Mouse (Mus musculus): ENCODE measurements around the gene Arsg. TPM values are rescaled to one million over a fixed set of nuclear protein-coding genes. Genes with fewer than 3 reads are reported as not detected.

Arsg gene
- polyA plus RNA-seq, 1 experiment = 2.4 TPM

DNA sequence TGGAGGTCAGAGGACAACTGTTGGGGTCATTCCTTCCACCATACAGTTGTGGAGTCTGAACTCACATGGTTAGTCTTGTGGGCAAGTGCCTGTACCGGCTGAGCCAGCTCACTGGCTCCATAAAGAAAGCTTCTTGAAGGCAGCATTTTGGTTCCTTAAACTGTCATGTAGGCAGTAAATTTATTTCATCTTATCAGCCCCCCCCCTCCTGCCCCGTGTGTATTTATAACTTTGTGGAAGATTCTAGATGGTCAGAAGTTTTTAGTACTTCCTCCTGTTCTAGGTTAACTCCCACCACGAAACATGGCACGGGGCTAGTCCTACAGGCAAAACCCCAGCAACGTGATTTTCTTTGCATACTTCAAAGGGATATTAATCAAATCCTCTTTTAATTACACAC, 51.7 kb downstream of the Arsg start:
- no peak overlapping the region for H3ac ChIP-seq (ENCODE audit: control insufficient read depth, insufficient read length)

DNA sequence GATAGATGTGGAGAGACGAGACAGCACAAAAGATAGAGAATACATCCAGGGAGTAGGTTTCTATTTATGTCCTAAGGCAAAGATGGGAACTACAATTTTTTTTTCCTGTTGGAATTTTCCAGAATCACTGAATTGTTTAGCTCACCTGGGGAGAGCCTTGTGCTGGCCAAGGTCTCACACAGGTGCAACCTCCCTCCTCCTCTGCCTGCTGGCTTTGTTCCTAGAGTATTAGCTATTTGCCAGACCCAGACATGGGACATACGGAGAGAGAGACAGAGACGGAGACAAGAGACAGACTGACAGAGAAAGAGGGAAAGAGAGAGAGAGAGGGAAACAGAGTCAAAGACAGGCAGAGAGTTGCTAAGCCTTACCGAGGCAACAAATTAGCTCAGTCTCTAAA, 52.4 kb downstream of the Arsg start:
- H3K27me3 ChIP-seq (ENCODE audit: control insufficient read depth, insufficient read depth, insufficient read length) = no peaks in the 10 kb centered on the region
- H3K4me2 ChIP-seq (ENCODE audit: low read depth) = no peak overlapping the region
- no peaks in the 10 kb centered on the region for H3K79me2 ChIP-seq (ENCODE audit: control insufficient read depth, insufficient read depth)
- H3K36me3 ChIP-seq (ENCODE audit: control insufficient read depth, insufficient read depth) = no peaks in the 10 kb centered on the region
- H3K4me3 ChIP-seq = no peak overlapping the region
- no peak for TF ChIP-seq POLR2A (IDR thresholded peaks at IDR 0.05; ENCODE audit: insufficient read length, low read depth)
- no peak for TF ChIP-seq USF1 (IDR thresholded peaks at IDR 0.05; ENCODE audit: low read depth)
- no peak for TF ChIP-seq POLR2AphosphoS2 (IDR thresholded peaks at IDR 0.05; ENCODE audit: insufficient read length, low read depth)
- no peak for TF ChIP-seq MAX (IDR thresholded peaks at IDR 0.05; ENCODE audit: low read depth)
- TF ChIP-seq E2F4 (IDR thresholded peaks at IDR 0.05; ENCODE audit: insufficient read depth) = no peak
- TF ChIP-seq CEBPB (IDR thresholded peaks at IDR 0.05; ENCODE audit: insufficient read depth, poor library complexity, severe bottlenecking) = no peak
- TF ChIP-seq MYOD1 (IDR thresholded peaks at IDR 0.05; ENCODE audit: control insufficient read depth in 1 of 3, insufficient read length in 2 of 3, low read depth in 2 of 3) = no peak
- no peak for TF ChIP-seq TCF3 (IDR thresholded peaks at IDR 0.05; ENCODE audit: insufficient read length, low read depth)
- no peak for TF ChIP-seq SRF (IDR thresholded peaks at IDR 0.05; ENCODE audit: control insufficient read depth, insufficient read length, low read depth)
- TF ChIP-seq MYOG (IDR thresholded peaks at IDR 0.05; ENCODE audit: control insufficient read depth in 1 of 3, insufficient read depth in 1 of 3, insufficient read length in 2 of 3, low read depth in 2 of 3) = no peak
- TF ChIP-seq REST (IDR thresholded peaks at IDR 0.05; ENCODE audit: insufficient read depth, insufficient read length) = no peak
- no peak for TF ChIP-seq TCF12 (IDR thresholded peaks at IDR 0.05; ENCODE audit: insufficient read depth, poor library complexity, severe bottlenecking)
- H3ac ChIP-seq (ENCODE audit: control insufficient read depth, insufficient read length) = no peak overlapping the region

More for the DNA sequence above, 51.7 kb downstream of the Arsg start:
- no peak overlapping the region for H3K4me3 ChIP-seq
- H3K27me3 ChIP-seq (ENCODE audit: control insufficient read depth, insufficient read depth, insufficient read length) = no peaks in the 10 kb centered on the region
- H3K79me2 ChIP-seq (ENCODE audit: control insufficient read depth, insufficient read depth) = no peaks in the 10 kb centered on the region
- no peak overlapping the region for H3K4me2 ChIP-seq (ENCODE audit: low read depth)
- H3K36me3 ChIP-seq (ENCODE audit: control insufficient read depth, insufficient read depth) = no peaks in the 10 kb centered on the region
- no peak for TF ChIP-seq REST (IDR thresholded peaks at IDR 0.05; ENCODE audit: insufficient read depth, insufficient read length)
- TF ChIP-seq TCF3 (IDR thresholded peaks at IDR 0.05; ENCODE audit: insufficient read length, low read depth) = no peak
- no peak for TF ChIP-seq POLR2A (IDR thresholded peaks at IDR 0.05; ENCODE audit: insufficient read length, low read depth)
- TF ChIP-seq TCF12 (IDR thresholded peaks at IDR 0.05; ENCODE audit: insufficient read depth, poor library complexity, severe bottlenecking) = no peak
- TF ChIP-seq POLR2AphosphoS2 (IDR thresholded peaks at IDR 0.05; ENCODE audit: insufficient read length, low read depth) = no peak
- no peak for TF ChIP-seq USF1 (IDR thresholded peaks at IDR 0.05; ENCODE audit: low read depth)

DNA sequence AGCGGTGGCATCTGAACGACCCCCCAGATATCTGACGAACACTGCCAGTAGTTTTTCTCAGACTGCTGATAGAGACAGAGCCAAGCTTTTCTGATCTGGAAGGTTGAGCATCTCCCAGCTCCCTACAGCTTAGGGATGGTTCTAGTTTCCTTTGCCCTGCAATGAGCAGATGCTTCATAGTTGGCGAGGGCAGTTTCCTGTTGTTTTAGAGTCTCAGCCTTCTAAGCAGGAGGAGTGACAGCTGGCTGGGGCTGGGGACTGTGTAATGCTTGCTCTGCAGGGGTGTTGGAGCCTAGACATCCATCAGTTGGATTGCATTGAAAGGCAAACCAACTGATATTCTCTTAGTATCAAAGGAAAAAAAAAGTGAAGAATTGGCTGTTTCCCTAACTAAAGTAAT, 56.9 kb downstream of the Arsg start:
- Histone ChIP-seq H3K4me3 (no peak overlapping the region), H3ac (ENCODE audit: control insufficient read depth, insufficient read length) (no peak overlapping the region), H3K79me2 (ENCODE audit: control insufficient read depth, insufficient read depth) (no peaks in the 10 kb centered on the region), H3K36me3 (ENCODE audit: control insufficient read depth, insufficient read depth) (no peaks in the 10 kb centered on the region), H3K4me2 (ENCODE audit: low read depth) (no peak overlapping the region), H3K27me3 (ENCODE audit: control insufficient read depth, insufficient read depth, insufficient read length) (no peaks in the 10 kb centered on the region)
- TF ChIP-seq TCF12 (IDR thresholded peaks at IDR 0.05; ENCODE audit: insufficient read depth, poor library complexity, severe bottlenecking) (no peak), CEBPB (IDR thresholded peaks at IDR 0.05; ENCODE audit: insufficient read depth, poor library complexity, severe bottlenecking) (no peak), E2F4 (IDR thresholded peaks at IDR 0.05; ENCODE audit: insufficient read depth) (no peak), POLR2A (IDR thresholded peaks at IDR 0.05; ENCODE audit: insufficient read length, low read depth) (no peak)

- Histone ChIP-seq H3K36me3 (ENCODE audit: control insufficient read depth, insufficient read depth) (no peaks in the 10 kb centered on the region), H3K4me3 (no peak overlapping the region), H3ac (ENCODE audit: control insufficient read depth, insufficient read length) (no peak overlapping the region), H3K79me2 (ENCODE audit: control insufficient read depth, insufficient read depth) (no peaks in the 10 kb centered on the region), H3K4me2 (ENCODE audit: low read depth) (no peak overlapping the region), H3K27me3 (ENCODE audit: control insufficient read depth, insufficient read depth, insufficient read length) (no peaks in the 10 kb centered on the region)
- TF ChIP-seq SRF (IDR thresholded peaks at IDR 0.05; ENCODE audit: control insufficient read depth, insufficient read length, low read depth) (no peak), MAX (IDR thresholded peaks at IDR 0.05; ENCODE audit: low read depth) (no peak), REST (IDR thresholded peaks at IDR 0.05; ENCODE audit: insufficient read depth, insufficient read length) (no peak), POLR2AphosphoS2 (IDR thresholded peaks at IDR 0.05; ENCODE audit: insufficient read length, low read depth) (no peak), USF1 (IDR thresholded peaks at IDR 0.05; ENCODE audit: low read depth) (no peak), POLR2A (IDR thresholded peaks at IDR 0.05; ENCODE audit: insufficient read length, low read depth) (no peak), MYOD1 (IDR thresholded peaks at IDR 0.05; ENCODE audit: control insufficient read depth in 1 of 3, insufficient read length in 2 of 3, low read depth in 2 of 3) (no peak), MYOG (IDR thresholded peaks at IDR 0.05; ENCODE audit: control insufficient read depth in 1 of 3, insufficient read depth in 1 of 3, insufficient read length in 2 of 3, low read depth in 2 of 3) (no peak), CEBPB (IDR thresholded peaks at IDR 0.05; ENCODE audit: insufficient read depth, poor library complexity, severe bottlenecking) (no peak), E2F4 (IDR thresholded peaks at IDR 0.05; ENCODE audit: insufficient read depth) (no peak), TCF3 (IDR thresholded peaks at IDR 0.05; ENCODE audit: insufficient read length, low read depth) (no peak), TCF12 (IDR thresholded peaks at IDR 0.05; ENCODE audit: insufficient read depth, poor library complexity, severe bottlenecking) (no peak)
Measured at GRCm38 (mm10) chr11:109535966-109536365, 62.8 kb downstream of the Arsg start.

DNA sequence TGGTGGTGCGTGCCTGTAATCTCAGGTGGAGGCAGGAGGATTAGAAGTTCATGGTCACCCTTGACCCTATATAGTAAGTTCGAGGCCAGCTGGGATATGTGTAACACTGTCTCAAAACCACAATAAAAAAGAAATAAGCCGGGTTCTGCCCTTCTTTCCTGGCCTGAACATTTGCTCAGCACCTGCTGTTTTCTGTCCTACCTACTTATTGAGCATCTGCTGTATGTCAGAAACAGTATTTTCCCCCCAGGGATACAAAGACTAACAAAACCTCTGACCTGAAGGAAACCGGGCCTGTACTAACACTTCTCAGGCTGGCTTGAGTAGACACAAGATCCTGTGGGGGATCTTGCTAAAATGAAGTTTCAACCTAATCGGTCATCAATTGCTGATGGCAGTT, 63.8 kb downstream of the Arsg start:
- H3K36me3 ChIP-seq (ENCODE audit: control insufficient read depth, insufficient read depth) = no peaks in the 10 kb centered on the region
- TF ChIP-seq MYOG (IDR thresholded peaks at IDR 0.05; ENCODE audit: control insufficient read depth in 1 of 3, insufficient read depth in 1 of 3, insufficient read length in 2 of 3, low read depth in 2 of 3) (no peak), REST (IDR thresholded peaks at IDR 0.05; ENCODE audit: insufficient read depth, insufficient read length) (no peak), TCF12 (IDR thresholded peaks at IDR 0.05; ENCODE audit: insufficient read depth, poor library complexity, severe bottlenecking) (no peak), MYOD1 (IDR thresholded peaks at IDR 0.05; ENCODE audit: control insufficient read depth in 1 of 3, insufficient read length in 2 of 3, low read depth in 2 of 3) (no peak), SRF (IDR thresholded peaks at IDR 0.05; ENCODE audit: control insufficient read depth, insufficient read length, low read depth) (no peak), POLR2AphosphoS2 (IDR thresholded peaks at IDR 0.05; ENCODE audit: insufficient read length, low read depth) (no peak), MAX (IDR thresholded peaks at IDR 0.05; ENCODE audit: low read depth) (no peak), E2F4 (IDR thresholded peaks at IDR 0.05; ENCODE audit: insufficient read depth) (no peak), TCF3 (IDR thresholded peaks at IDR 0.05; ENCODE audit: insufficient read length, low read depth) (no peak), CEBPB (IDR thresholded peaks at IDR 0.05; ENCODE audit: insufficient read depth, poor library complexity, severe bottlenecking) (no peak), USF1 (IDR thresholded peaks at IDR 0.05; ENCODE audit: low read depth) (no peak), POLR2A (IDR thresholded peaks at IDR 0.05; ENCODE audit: insufficient read length, low read depth) (no peak)

More for the DNA sequence above, 63.8 kb downstream of the Arsg start:
- Histone ChIP-seq H3K79me2 (ENCODE audit: control insufficient read depth, insufficient read depth) (no peaks in the 10 kb centered on the region), H3K27me3 (ENCODE audit: control insufficient read depth, insufficient read depth, insufficient read length) (no peaks in the 10 kb centered on the region), H3K4me3 (no peak overlapping the region), H3ac (ENCODE audit: control insufficient read depth, insufficient read length) (no peak overlapping the region), H3K4me2 (ENCODE audit: low read depth) (no peak overlapping the region)
